Mouse (Mus musculus) testis, adult 10 weeks (tissue): ENCODE results near the gene Arhgap23. TPM values are rescaled to one million over a fixed set of nuclear protein-coding genes. Genes with fewer than 3 reads are reported as not detected.

Source experiments
- polyA plus RNA-seq: library from polyadenylated mRNA; stranded (reverse); fragments of 350-450 nt; fragmentation: Illumina TruSeq; extraction: RNeasy Lipid Tissue Mini Kit (QIAGEN cat#74804); gene quantifications from one replicate; pipeline ENCODE4 v1.2.3, GENCODE M21; 2014; ENCODE audit warnings: low read depth, low replicate concordance

Gene Arhgap23
- 4.0 TPM for polyA plus RNA-seq

DNA sequence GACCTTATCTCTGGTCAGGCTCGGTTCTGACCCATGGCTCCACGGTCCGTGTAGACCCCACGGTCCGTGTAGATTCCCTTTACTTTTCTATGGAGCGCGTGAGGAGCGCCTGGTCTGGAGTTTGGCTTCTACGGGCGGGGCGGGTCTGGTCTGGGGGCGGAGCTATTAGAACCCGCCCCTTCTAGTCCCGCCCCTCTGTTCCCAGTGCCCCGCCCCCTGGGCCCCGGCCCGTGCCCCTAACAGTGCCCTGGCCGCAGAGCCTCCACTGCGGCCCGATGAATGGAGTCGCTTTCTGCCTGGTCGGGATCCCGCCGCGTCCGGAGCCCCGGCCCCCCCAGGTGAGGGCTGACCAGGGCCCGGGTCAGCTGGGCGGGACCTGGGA is at the start of gene Arhgap23:
Arhgap23 (plus strand) TSS at position 204 of the 382 bp plus-strand sequence.

DNA sequence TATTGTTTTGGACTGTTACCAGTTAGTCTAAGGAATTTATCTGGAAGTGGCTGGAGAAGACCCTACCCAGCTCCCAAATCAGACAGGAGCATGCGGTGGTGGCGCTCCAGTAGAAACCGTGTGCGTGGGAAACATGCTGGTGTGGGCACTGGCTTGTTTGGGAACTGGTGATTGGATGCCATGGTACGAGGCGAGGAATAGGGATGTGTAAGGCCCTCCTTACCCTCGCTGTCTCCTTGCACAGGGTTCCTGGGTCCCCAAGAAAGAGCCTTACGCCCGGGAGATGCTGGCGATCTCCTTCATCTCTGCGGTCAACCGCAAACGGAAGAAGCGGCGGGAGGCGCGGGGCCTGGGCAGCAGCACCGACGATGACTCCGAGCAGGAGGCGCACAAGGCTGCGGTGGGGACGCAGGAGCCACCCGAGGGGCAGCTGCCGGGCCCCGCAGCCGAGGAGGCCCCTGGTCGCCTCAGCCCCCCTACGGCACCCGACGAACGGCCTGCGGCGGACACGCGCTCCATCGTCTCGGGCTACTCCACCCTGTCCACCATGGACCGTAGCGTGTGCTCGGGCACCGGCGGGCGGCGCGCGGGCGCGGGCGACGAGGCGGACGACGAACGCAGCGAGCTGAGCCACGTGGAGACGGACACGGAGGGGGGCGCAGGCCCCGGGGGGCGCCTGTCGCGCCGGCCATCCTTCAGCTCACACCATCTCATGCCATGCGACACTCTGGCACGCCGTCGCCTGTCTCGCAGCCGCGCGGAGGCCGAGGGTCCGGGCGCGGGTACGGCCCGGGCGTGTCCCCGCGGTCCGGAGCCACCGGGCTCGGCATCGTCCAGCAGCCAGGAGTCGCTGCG is 84.8 kb downstream of the Arhgap23 start, which contains the start of gene 4933428G20Rik:
4933428G20Rik (minus strand) TSS at position 476 of the 855 bp plus-strand sequence.

Other genes with a start within 250 kb of the Arhgap23 start
- gene Kpnb1, start 227.7 kb upstream of the Arhgap23 start, polyA plus RNA-seq, result 110 TPM
- gene Npepps, start 134.9 kb upstream of the Arhgap23 start, polyA plus RNA-seq, result 135 TPM
- gene Mrpl45, start 99.8 kb upstream of the Arhgap23 start, polyA plus RNA-seq, result 19.5 TPM
- gene Gpr179, start 63.5 kb upstream of the Arhgap23 start, polyA plus RNA-seq, result 0.32 TPM
- gene Socs7, start 53.0 kb upstream of the Arhgap23 start, polyA plus RNA-seq, result 36.5 TPM
- 3.6 TPM for gene 4933428G20Rik, start 84.8 kb downstream of the Arhgap23 start, polyA plus RNA-seq
- gene Srcin1, start 160.7 kb downstream of the Arhgap23 start, polyA plus RNA-seq, result 0.73 TPM
- not detected for gene Epop, start 214.2 kb downstream of the Arhgap23 start, polyA plus RNA-seq
- 2.0 TPM for gene Mllt6, start 247.9 kb downstream of the Arhgap23 start, polyA plus RNA-seq